Mouse (Mus musculus) C2C12 (cell line): ENCODE results near the gene Spata31d1a.

Experiments used
- CEBPB ChIP-seq: IDR thresholded peaks from one replicate; pipeline ENCODE4 v1.6.1; 2011; ENCODE audit warnings: low read depth, mild to moderate bottlenecking, control low read depth, moderate library complexity
- CTCF ChIP-seq: IDR thresholded peaks from one replicate; pipeline ENCODE4 v1.5.1; 2011; ENCODE audit not compliant: control insufficient read depth, insufficient read depth, insufficient read length
- FOSL1 ChIP-seq: IDR thresholded peaks from one replicate; pipeline ENCODE4 v1.8.0; 2011; ENCODE audit warnings: mild to moderate bottlenecking, low read length; ENCODE audit not compliant: poor library complexity, insufficient read depth, severe bottlenecking
- MAX ChIP-seq: IDR thresholded peaks from one replicate; pipeline ENCODE4 v1.6.1; 2011; ENCODE audit warnings: mild to moderate bottlenecking, control low read depth

DNA sequence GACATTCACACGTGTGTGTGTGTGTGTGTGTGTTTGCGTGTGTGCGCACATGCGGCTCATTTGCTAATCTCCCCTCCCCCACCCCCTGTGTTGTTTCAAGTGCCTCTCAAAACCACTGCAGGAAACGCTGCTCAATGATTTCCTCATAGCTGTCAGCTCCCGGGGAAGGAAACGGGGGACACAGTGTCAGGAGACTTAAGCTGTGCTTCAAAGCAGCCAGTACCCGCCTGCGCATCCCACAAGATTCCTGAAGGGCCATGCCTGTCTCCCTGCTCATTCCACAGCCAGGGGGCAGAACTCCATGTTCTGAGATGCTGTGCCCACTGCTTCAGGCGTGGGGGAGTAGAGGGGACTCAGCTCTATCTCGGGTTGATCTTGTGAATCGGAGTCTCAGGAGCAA is 5.6 kb downstream of the Spata31d1a start:
- TF ChIP-seq MAX = no peak
- no peak for TF ChIP-seq CTCF
- no peak for TF ChIP-seq CEBPB
- no peak for TF ChIP-seq FOSL1
